Mouse (Mus musculus): ENCODE data around the gene Pex14. TPM values are rescaled to one million over a fixed set of nuclear protein-coding genes. Genes with fewer than 3 reads are reported as not detected.
A peak's percentile ranks its signal among the peaks of the same experiment; 100 is the strongest.
"Not testable (repeated sequence)": the region's sequence is repeated elsewhere in the genome, so short reads cannot be mapped to it uniquely, and the experiment has no call there.

The Pex14 gene
- total RNA-seq, 2 experiments from 2014 or later = 22.8 to 24.0 TPM

DNA sequence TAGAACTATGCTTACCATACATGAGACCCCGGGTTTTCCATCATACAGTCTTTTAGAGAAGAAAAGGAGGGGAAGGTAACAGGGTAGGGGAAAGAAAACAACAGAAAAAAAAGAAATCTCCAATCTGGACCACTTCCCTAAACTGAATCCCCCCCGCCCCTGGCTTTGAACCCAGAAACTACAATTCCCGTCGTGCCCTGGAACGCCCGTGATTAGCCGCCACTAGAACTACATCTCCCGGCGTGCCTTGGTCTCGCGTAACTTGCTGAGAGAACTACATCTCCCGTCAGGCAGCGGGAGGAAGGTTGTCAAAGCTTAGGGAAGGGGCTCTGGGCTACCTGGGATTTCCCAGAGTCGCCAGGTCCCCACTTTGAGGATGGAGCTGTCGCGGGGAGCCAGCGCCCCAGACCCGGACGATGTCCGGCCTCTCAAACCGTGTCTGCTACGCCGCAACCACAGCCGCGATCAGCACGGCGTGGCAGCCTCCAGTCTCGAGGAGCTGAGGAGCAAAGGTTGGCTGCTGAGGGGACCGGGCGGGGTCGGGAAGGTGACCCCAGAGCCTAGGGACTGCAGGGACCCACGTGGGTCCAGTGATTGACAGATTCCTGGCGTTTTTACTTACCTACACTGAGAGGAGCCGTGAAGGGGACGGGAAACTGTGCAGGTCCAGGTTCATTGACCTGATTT is 4.3 kb upstream of the Pex14 start, which contains the start of gene Dffa:
TSS of gene Dffa (plus strand) at position 272 of the 687 bp plus-strand sequence.
- peak; percentile 95 for DNase-seq (ENCODE audit: low spot score)

DNA sequence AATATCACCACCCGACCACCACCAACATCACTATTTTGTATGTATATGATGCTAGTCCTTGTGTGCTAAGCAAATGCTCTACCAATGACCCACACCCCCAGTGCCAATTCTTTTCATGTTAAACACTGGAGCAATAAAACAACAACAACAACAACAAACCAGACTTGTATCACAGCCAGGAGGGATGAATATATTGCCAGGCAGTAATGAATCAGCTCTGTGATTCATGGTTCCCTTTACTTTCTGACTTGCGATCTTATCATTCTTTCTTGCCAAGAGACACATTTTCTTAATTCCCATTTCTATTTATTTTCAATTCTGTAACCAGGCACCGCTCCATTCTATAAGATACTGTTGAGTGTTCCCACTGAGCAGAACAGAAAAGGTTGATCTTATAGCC is 1.8 kb upstream of the Pex14 start:
- DNase-seq (ENCODE audit: low spot score) = no peak

DNA sequence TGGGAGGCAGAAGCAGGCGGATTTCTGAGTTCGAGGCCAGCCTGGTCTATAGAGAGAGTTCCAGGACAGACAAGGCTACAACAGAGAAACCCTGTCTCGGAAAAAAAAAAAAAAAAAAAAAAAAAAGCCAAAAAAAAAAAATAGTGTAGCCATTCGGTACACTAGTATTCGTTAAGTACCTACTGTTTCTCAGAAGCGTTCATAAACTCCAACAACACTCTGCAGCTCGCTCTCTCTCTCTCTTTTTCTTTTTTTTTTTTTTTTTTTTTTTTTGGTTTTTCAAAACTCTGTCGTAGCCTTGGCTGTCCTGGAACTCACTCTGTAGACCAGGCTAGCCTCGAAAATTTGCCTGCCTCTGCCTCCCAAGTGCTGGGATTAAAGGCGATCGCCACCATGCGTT is 773 bp upstream of the Pex14 start:
- DNase-seq (ENCODE audit: low spot score) = not testable (repeated sequence)

DNA sequence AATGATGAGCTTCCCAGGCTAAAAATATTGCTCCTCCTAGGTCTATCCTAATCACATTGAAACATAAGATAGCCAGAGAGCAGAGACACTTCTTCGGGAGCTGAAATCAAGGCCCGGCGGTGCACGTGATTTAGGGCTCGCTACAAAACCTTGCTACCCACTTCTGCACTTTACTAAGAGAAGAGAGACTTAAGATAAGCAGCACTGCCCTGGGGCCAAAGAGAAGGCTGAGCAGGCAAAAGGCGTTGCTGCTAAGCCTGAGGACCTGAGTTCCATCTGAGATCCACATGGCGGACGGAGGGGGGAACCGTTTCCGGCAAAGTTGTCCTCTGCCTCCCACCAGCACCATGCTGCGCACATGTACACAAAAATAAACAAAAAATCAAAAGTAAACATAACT is 1.1 kb downstream of the Pex14 start:
- no peak for DNase-seq (ENCODE audit: low spot score)

DNA sequence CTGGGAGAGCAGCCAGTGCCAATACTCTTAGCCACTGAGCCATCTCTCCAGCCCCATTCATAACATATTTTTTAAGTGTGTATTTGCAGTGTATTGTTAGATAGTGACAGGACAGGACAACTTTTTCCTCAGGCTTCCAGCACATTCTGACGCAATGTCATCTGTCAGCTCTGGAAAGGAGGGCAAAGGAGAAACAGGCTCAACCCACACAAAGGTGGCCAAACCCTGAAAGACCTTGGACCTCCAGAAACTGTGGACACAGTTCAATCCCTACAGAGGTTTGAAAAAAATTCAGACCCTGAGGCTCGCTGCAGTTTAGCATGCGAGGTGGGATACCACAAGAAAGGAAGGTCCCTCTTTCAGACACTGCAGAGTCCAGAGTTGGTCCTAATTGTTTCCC is 1.7 kb downstream of the Pex14 start:
- DNase-seq (ENCODE audit: low spot score) = no peak

DNA sequence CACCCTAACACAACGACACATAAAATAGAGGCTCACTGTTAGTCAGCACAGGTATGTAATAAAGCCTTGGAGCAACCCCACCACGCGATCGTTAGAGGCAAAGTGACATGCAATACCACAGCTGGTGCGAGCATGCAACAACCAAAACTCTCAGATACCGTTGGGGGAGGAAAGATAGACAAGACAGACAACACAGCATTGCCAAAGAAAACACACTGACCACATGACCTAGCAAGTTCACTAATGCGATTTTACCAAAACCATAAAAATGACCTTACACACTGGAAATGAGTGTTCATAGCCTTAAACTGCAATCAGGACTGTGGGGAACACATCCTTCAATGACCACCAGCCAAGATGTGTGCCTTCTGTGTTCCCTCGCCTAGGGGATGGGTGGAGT is 8.3 kb downstream of the Pex14 start:
- DNase-seq (ENCODE audit: low spot score) = no peak

DNA sequence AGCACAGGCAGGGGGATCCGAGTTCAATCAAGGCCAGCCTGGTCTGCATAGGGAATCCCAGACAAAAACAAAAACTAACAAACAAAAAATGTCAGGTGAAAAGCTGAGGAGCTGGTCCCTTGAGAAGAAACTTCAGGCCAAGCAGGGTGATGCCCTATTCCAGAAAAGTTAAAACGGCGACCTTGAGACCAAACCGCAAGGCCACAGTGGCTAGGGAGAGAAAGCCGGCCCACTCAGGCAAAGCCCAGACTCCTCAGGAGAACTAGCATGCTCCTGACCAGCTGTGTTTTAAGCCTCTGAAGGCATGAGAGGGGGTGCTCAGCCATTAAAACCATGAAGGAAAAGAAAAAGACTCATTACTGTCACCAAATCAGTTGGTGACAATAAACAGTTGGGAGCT is 14.3 kb downstream of the Pex14 start:
- no peak for DNase-seq (ENCODE audit: low spot score)

DNA sequence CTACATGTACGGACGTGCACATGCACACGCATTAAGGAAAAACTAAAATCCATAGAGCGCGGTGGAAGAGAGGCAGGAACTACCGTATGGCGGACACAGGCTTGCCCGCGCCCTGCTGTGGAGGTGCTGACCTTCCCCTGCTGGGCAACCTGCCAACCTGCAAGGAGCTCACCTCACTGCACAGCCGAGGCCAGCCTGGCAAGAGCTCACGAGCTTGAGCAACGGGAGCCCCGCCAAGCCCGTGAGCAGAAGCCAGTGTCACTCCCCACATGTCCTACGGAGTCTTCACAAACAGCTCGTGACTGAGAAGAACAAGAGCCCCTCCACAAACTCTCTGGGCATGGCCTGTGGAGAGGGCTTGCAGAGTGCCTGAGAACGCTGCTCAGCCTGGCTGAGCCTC is 18.1 kb downstream of the Pex14 start:
- DNase-seq (ENCODE audit: low spot score) = peak; percentile 68

DNA sequence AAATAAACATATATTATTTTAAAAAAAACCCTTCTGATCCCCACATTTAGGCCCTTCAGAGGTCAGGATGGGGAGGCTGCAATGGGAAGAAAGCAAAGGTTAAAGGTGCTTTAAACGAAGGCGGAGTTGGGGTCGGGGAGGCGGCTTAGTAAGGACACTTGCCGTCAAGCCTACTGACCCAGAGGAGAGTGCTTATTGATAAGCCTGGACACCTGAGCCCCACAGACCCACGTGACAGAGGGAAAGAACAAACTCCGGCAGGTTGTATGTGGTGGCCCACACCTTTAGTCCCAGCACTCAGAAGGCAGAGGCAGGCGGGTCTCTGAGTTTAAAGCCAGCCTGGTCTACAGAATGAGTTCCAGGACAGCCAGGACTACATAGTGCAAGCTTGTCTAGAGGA is 19.6 kb downstream of the Pex14 start:
- no peak for DNase-seq (ENCODE audit: low spot score)

DNA sequence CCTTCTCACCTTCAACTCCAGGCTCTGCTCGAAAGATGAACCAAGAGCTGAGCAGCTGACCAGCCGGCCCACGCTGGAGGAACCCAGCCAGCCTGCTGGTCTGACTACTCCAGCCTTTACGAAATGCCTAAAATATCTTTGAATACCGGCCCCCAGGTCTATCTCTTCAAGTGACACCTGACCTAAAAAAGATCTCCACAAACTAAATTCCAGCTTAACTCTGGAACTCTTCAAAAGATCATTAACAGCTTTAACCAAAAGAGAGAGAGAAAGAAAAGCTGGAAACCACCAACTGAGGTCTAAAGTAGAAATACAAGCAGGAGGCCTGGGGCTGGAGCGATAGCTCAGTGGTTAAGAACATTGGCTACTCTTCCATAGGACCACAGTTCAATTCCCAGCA is 20.0 kb downstream of the Pex14 start:
- no peak for DNase-seq (ENCODE audit: low spot score)

DNA sequence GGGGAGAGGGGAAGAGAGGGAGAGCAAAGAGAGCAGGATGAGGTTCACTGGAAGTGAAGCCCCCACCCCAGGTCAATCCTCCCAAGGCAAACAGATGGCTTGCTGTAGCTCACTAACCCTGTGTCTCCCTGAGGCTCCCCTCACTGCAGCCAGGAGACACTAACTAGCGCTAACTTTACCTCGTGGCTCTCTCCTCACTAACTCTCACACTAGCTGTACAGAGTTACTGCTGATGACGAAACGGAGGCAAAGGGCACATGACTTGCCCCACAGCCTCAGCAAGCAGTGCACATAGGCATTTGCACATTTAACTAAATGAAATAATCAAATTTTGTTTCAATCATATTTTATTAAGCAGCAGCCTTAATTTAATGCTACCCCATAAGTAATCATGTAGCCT is 21.4 kb downstream of the Pex14 start:
- DNase-seq (ENCODE audit: low spot score) = no peak

DNA sequence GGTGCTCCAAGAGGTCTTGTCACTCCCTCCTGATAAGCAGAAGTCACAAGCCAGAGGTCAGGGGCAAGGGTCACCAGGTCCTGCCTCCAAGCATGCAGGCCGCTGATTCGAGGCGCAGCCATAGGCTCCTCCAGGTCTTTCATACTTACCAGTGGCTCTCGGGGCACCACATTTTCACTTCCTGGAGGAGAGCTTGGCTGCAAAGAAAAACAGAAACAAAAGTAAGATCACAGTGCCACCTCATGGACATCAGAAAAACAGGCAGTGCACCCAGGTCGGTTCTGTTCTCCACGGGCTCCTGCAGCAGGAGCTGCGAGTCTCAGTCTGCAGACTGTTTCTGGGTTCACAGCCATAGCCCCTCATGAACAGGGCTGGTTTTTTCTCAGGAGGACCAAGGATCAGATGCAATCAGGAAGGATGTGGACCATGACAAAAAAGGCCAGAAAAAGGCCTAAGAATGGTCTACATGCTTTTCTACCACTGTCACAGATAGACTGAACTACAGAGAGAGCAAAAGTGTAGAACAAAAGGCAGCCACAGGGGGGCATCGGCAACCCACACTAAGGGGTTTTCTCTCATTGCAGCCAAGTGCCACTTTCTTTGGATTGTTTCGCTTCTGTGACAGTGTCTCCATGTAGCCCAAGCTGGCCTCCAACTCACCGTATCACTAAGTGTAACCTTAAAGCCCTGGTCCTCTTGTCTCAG is 23.7 kb downstream of the Pex14 start:
- peak; percentile 67 for DNase-seq (ENCODE audit: low spot score)

DNA sequence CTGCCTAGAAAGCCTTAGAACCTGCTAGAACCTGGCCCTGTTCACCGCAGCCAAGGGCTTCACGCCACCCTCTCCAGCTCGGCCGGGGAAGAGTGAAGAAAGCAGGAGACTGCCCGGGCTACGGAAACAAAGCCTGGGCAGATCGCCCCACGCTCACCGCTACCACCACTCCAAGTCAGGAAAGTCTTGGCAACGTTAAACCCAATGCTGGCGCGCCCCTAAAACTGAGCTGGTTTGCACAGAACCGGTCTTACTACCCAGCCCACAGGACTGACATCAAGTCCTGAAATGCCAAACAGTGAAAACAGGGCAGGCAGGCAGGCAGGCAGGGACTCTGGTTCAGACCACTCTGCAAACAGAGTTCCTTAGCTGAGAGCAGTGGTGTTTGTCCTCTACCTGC is 24.6 kb downstream of the Pex14 start:
- no peak for DNase-seq (ENCODE audit: low spot score)

DNA sequence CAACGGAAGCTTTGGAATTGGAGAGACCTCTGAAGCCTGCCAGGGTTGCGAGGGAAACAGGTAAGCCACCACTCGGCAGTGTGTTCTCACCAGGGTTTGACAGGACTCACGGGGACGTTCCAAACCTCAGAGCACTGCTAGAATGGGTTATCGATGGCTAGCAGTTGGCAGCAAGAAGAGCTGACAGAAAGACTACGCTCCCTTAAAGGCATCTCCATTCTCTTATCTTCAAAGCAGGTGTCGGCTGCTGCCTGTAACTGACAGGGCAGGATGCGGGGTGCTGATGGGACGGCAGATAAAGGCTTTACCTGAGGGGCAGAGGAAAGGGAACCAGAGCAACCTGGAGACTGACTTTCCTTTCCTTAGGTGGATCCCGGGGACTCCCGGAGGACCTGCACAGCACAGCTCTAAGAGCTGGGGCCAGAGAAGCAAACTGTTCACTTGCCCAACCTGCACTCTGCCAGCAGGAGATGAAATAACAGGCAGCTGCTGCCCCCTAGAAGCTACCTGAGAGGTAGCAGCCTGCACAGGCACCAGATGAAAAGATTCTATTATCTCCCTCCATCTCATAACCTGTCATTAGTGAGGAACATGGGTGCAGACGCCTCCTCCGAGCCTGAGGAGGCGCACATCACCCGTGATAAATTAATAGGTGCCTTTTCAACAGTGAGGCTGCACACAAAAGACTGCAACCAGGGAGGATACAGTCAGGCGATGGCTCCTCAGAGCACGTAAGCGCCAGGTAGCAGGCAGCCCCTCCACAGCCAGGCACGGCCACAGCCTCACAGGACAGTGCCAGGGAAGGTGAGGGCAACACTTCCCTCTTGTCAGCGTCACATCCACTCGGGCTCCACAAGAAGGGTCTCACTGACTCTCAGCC is 32.8 kb downstream of the Pex14 start:
- peak; percentile 48 for DNase-seq (ENCODE audit: low spot score)

DNA sequence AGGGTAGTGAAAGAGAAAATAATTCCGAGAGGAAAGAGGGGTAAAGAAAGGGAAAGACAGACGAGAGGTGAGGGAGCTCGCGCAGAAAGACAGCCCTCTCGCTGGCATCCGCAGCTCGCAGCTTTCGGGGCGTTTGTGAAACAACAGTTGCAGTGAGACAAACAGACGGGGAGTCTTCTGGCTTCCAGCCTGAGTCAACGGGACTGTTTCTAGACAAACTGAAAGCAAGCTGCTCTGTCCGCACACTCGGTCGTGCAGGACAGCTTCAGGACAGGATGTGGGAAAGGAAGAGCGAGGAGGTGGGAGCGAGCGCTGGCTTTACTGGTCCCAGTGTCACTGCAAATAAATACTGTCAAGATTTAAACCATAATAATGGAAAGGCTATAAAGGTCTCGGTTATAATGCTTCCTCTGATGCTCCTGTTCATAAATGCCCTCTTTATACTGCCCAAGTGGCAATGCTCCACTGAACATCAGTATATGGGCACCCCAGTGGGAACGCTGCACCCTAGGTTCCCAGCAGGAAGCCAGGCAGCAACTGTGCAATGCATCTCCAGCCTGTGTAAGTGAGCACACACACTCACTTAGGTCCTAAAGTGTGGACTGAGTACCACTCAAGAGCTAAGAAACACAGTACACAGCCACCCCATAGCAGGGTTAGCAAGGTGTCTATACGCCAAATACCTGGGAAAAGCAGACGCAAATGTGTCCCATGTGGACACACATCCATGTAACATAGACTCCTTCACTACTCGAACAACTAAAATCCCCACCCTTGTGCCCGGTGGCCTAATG is 35.4 kb downstream of the Pex14 start:
- DNase-seq (ENCODE audit: low spot score) = no peak

DNA sequence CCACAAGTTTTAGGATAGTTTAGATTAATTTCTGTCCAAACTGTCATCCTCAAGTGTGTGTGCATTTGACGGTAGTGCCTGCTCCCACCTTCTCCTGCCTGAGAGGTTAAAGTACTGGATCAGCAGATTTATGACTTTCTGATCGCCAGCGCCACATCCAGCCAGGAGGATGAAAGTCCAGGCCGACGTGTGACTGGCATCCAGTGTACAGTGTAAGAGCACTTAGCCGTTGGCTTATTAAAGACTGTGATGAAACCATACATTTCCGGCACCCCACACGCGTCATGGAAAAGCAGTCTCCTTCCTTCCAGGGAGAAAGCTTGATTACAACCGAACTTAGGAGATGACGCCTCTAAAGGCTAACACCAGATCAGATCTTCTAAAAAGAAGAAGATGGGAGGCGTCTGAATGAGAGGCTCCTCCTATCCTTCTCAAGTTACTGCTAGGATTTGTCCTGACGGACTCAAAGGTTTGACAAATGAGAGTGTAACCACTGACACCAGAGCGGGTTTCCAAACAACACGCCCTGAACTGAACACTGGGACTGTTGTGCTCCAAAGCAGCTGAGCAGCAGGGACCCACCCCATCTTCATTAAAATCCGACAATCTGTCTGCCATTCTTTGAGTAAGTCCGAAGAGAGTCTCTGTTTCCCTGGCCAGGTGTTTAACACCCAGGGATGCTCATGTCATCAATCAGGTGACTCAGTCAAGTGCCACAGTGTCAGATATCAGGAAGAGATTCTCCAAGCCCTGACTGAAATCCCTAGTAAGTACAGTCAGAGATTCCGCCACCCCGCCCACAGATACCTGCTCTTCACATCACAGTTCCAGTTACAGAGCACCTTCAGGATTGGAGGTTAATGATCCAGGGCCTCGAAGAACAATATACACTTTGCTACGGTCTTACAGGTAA is 37.0 kb downstream of the Pex14 start:
- DNase-seq (ENCODE audit: low spot score) = no peak

DNA sequence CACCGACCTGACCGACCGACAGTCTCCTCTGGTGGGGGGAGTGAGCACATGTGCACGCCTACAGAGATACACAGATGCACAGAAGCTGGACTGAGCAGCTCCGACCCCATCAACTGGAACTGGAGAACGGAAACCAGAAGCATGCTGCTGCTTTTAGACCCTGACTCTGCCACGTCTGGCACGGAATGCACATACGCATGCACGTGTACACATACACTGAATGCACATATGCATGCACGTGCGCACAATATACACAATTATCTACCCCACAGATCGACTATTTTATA is 38.3 kb downstream of the Pex14 start:
- no peak for DNase-seq (ENCODE audit: low spot score)

DNA sequence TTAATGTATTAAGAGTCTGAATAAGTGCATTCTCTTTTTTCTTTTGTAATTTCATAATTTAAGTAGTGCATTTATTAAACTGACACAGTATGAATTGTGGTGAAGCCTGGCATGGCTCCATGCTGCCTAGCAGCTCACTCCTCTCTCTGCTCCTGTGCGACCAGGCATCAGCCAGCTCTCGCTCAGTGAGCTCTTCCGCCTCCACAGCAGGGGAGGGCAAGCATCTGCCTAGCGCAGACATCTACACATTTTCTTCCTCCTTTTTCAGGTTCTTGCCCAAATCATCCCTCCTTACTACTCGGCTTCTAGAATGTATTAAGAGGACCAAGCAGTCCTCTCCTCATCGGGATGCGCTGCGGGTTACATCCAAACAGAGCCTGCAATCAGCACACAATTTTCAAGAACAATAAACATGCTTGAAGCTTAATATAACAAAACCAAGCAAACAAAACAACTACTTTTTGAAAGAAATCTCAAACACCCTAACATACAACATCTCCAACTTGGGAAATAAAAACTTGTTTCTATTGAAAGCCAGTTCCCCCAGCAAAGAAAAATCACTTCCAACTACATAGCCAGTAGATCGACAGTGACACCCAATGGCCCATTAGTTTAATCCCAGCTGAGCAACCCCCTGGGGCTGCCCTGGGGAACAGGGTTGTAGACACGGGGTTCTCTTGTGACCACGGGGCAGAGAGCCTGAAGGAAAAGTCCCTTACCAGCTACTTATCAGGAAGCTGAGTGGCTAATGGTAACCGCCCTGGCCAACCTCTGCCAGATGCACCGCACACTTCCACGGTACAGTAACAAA is 38.9 kb downstream of the Pex14 start:
- no peak for DNase-seq (ENCODE audit: low spot score)

DNA sequence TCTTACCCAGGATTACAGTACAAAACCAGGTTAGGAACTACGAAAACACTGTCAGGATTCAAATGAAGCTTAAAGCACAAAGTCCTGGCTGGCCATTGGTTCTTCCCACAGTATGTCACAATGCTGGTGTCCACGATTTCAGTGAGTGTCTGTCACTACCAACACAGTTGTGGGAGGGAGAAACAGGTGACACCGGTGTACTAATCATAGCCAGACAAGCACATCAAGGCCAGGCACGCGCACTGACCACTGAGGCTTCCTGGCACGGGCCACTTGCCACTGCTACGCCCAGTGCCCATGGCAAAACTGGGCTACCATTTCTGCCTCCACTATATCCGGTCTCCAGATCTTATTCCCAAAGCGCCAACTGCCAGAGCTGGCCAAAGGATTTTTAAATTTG is 40.0 kb downstream of the Pex14 start:
- DNase-seq (ENCODE audit: low spot score) = peak; percentile 23

DNA sequence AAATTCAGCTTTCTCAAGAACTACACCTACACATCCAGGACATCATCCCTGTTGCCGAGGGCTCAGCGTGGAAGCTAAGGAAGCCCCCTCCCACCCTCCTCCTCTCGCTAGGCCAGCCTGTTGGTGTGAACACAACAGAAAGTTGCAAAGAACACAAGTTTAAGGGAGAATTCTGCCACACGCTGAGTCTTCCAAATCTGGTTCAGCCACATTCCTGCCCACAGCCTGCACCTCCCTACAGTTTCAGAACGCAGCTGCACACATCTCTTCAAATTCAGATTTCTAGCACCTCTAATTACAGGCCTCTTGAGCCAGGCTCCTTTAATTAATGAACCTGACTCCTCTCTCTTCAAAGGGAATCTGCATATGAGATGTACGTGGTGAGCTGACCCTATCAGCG is 41.4 kb downstream of the Pex14 start:
- no peak for DNase-seq (ENCODE audit: low spot score)

Measured in gastrocnemius, adult 18-20 months (tissue).